Mouse (Mus musculus): ENCODE measurements around the gene Trim15. TPM values are rescaled to one million over a fixed set of nuclear protein-coding genes. Genes with fewer than 3 reads are reported as not detected.

The Trim15 gene
- total and polyA plus RNA-seq, 2 experiments, result not detected

DNA sequence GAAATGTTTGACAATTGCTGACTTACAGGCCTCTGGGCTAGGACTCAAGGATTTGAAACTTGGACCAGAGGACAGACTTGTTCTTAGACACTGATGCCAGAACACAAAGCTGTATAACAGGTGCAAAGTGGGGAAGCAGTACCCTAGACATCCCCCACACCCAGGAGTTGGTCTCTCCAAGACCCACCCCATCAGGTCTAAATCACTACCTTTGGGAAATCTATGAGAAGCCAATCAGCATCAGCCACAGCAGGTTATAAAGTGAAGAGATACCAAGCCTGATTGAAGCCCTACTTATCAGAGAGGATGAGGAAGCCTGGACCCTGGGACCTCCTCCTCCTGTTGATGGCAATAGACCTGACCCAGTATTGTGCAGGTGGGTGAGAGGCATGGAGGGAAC is 55.1 kb downstream of the Trim15 start, which contains the start of gene H2-M10.6:
H2-M10.6 (plus strand) TSS at position 301 of the 400 bp plus-strand sequence.
- H3K79me2 ChIP-seq (ENCODE audit: control insufficient read depth, insufficient read depth, low read length), result no peaks in the 10 kb centered on the region
- H3K27me3 ChIP-seq (ENCODE audit: control insufficient read depth, insufficient read depth, low read length), result no peaks in the 10 kb centered on the region
- H3K9ac ChIP-seq (ENCODE audit: low read depth, low read length), result no peak within 1 kb of the TSS
- no peak for DNase-seq (ENCODE audit: extremely low read depth, low read depth, low spot score)
- H3K4me3 ChIP-seq (ENCODE audit: insufficient read depth, low read depth, low read length), result no peak within 1 kb of the TSS
- TF ChIP-seq POLR2A (IDR thresholded peaks at IDR 0.05; ENCODE audit: extremely low read depth, insufficient read depth, low read length) (no peak), CTCF (IDR thresholded peaks at IDR 0.05; ENCODE audit: low read depth, low read length) (no peak)
- H3K4me1 ChIP-seq (ENCODE audit: control insufficient read depth, insufficient read depth, low read length), result no peaks in the 10 kb centered on the region
- H3K36me3 ChIP-seq (ENCODE audit: control insufficient read depth, insufficient read depth, low read length), result no peaks in the 10 kb centered on the region
- no peak within 1 kb of the TSS for H3K27ac ChIP-seq (replicated peaks; ENCODE audit: insufficient read depth, low read depth, low read length)

Other genes starting within 250 kb of the Trim15 start
- not detected in 2 replicates for gene H2-M9, start 224.5 kb downstream of the Trim15 start, total RNA-seq (2014; rRNA removed)
- gene H2-M9, start 224.5 kb downstream of the Trim15 start, polyA plus RNA-seq (2012; rRNA removed), result not detected in 2 replicates
- gene H2-M1, start 195.0 kb downstream of the Trim15 start, total RNA-seq (2014; rRNA removed), result not detected in 2 replicates
- not detected in 2 replicates for gene H2-M1, start 195.0 kb downstream of the Trim15 start, polyA plus RNA-seq (2012; rRNA removed)
- not detected in 2 replicates for gene H2-M10.5, start 94.3 kb downstream of the Trim15 start, total RNA-seq (2014; rRNA removed)
- gene H2-M10.5, start 94.3 kb downstream of the Trim15 start, polyA plus RNA-seq (2012; rRNA removed), result not detected in 2 replicates
- not detected in 2 replicates for gene H2-M10.6, start 55.0 kb downstream of the Trim15 start, total RNA-seq (2014; rRNA removed)
- not detected in 2 replicates for gene H2-M10.6, start 55.0 kb downstream of the Trim15 start, polyA plus RNA-seq (2012; rRNA removed)
- gene Trim26, start 30.1 kb downstream of the Trim15 start, total RNA-seq (2014; rRNA removed), result 13.5 and 14.0 TPM in 2 replicates
- gene Trim26, start 30.1 kb downstream of the Trim15 start, polyA plus RNA-seq (2012; rRNA removed), result 25.8 and 27.0 TPM in 2 replicates
- gene Trim10, start 2.4 kb upstream of the Trim15 start, total RNA-seq (2014; rRNA removed), result 0.07 TPM in 1 of 2 replicates, not detected in the other
- not detected in 2 replicates for gene Trim10, start 2.4 kb upstream of the Trim15 start, polyA plus RNA-seq (2012; rRNA removed)
- gene Trim40, start 22.9 kb upstream of the Trim15 start, total RNA-seq (2014; rRNA removed), result not detected in 2 replicates
- gene Trim40, start 22.9 kb upstream of the Trim15 start, polyA plus RNA-seq (2012; rRNA removed), result 0.05 TPM in 1 of 2 replicates, not detected in the other
- gene Trim31, start 30.9 kb upstream of the Trim15 start, total RNA-seq (2014; rRNA removed), result not detected in 2 replicates
- not detected in 2 replicates for gene Trim31, start 30.9 kb upstream of the Trim15 start, polyA plus RNA-seq (2012; rRNA removed)
- gene Rnf39, start 75.7 kb upstream of the Trim15 start, total RNA-seq (2014; rRNA removed), result 3.5 and 4.4 TPM in 2 replicates
- 8.8 and 11.9 TPM in 2 replicates for gene Rnf39, start 75.7 kb upstream of the Trim15 start, polyA plus RNA-seq (2012; rRNA removed)
- 24.2 and 26.6 TPM in 2 replicates for gene Ppp1r11, start 84.5 kb upstream of the Trim15 start, total RNA-seq (2014; rRNA removed)
- gene Ppp1r11, start 84.5 kb upstream of the Trim15 start, polyA plus RNA-seq (2012; rRNA removed), result 36.8 and 37.7 TPM in 2 replicates
- gene Znrd1, start 91.3 kb upstream of the Trim15 start, total RNA-seq (2014; rRNA removed), result 14.2 and 14.8 TPM in 2 replicates
- gene Znrd1, start 91.3 kb upstream of the Trim15 start, polyA plus RNA-seq (2012; rRNA removed), result 12.3 and 13.7 TPM in 2 replicates
- gene Znrd1as, start 91.4 kb upstream of the Trim15 start, total RNA-seq (2014; rRNA removed), result 9.6 and 11.9 TPM in 2 replicates
- 2.5 and 2.6 TPM in 2 replicates for gene Znrd1as, start 91.4 kb upstream of the Trim15 start, polyA plus RNA-seq (2012; rRNA removed)
- not detected in 2 replicates for gene 2410137M14Rik, start 114.0 kb upstream of the Trim15 start, total RNA-seq (2014; rRNA removed)
- gene 2410137M14Rik, start 114.0 kb upstream of the Trim15 start, polyA plus RNA-seq (2012; rRNA removed), result not detected in 2 replicates
- not detected in 2 replicates for gene H2-M5, start 122.3 kb upstream of the Trim15 start, total RNA-seq (2014; rRNA removed)
- not detected in 2 replicates for gene H2-M5, start 122.3 kb upstream of the Trim15 start, polyA plus RNA-seq (2012; rRNA removed)
- 0.65 and 1.0 TPM in 2 replicates for gene Zfp57, start 134.0 kb upstream of the Trim15 start, total RNA-seq (2014; rRNA removed)
- gene Zfp57, start 134.0 kb upstream of the Trim15 start, polyA plus RNA-seq (2012; rRNA removed), result 0.26 and 0.59 TPM in 2 replicates
- not detected in 2 replicates for gene Mog, start 156.2 kb upstream of the Trim15 start, total RNA-seq (2014; rRNA removed)
- gene Mog, start 156.2 kb upstream of the Trim15 start, polyA plus RNA-seq (2012; rRNA removed), result not detected in 2 replicates
- gene Gabbr1, start 178.8 kb upstream of the Trim15 start, total RNA-seq (2014; rRNA removed), result 1.2 and 1.9 TPM in 2 replicates
- gene Gabbr1, start 178.8 kb upstream of the Trim15 start, polyA plus RNA-seq (2012; rRNA removed), result 1.4 and 3.2 TPM in 2 replicates
- not detected in 2 replicates for gene Olfr90, start 221.3 kb upstream of the Trim15 start, total RNA-seq (2014; rRNA removed)
- not detected in 2 replicates for gene Olfr90, start 221.3 kb upstream of the Trim15 start, polyA plus RNA-seq (2012; rRNA removed)
- not detected in 2 replicates for gene Olfr91, start 231.1 kb upstream of the Trim15 start, total RNA-seq (2014; rRNA removed)
- not detected in 2 replicates for gene Olfr91, start 231.1 kb upstream of the Trim15 start, polyA plus RNA-seq (2012; rRNA removed)